Mouse (Mus musculus) cortical plate, adult 2 months (tissue): ENCODE results near the gene Antxr2. TPM values are rescaled to one million over a fixed set of nuclear protein-coding genes. Genes with fewer than 3 reads are reported as not detected.

Experiments
- H3K27ac ChIP-seq: fragments of 200-500 bp; 2 replicates; pipeline ENCODE4 v1.5.1; 2012; ENCODE audit warnings: low read length, control low read depth, inconsistent platforms; ENCODE audit not compliant: insufficient read depth
- H3K4me1 ChIP-seq: fragments of 200-500 bp; 2 replicates; pipeline ENCODE4 v1.6.1; 2011; ENCODE audit warnings: low read length; ENCODE audit not compliant: control insufficient read depth, insufficient read depth
- H3K4me3 ChIP-seq: fragments of 200-500 bp; 2 replicates; pipeline ENCODE4 v1.5.1; 2011; ENCODE audit warnings: mild to moderate bottlenecking, low read length, control low read depth; ENCODE audit not compliant: insufficient read depth
- CTCF ChIP-seq: fragments of 200-500 bp; IDR thresholded peaks from 2 replicates; pipeline ENCODE4 v1.5.1; 2011; ENCODE audit warnings: mild to moderate bottlenecking, control low read depth, low read length; ENCODE audit not compliant: insufficient read depth; ENCODE audit errors: extremely low read depth
- POLR2A ChIP-seq: fragments of 200-500 bp; IDR thresholded peaks from 2 replicates; pipeline ENCODE4 v1.6.1; 2011; ENCODE audit warnings: mild to moderate bottlenecking, low read length, control low read depth; ENCODE audit not compliant: insufficient read depth; ENCODE audit errors: extremely low read depth
- polyA plus RNA-seq: library from polyadenylated mRNA; depleted of rRNA; stranded (reverse); fragments of >200 nt; gene quantifications from 2 replicates; pipeline ENCODE4 v1.2.3, GENCODE M21; 2012; rRNA removed

Gene Antxr2
- polyA plus RNA-seq, result 0.63 and 1.0 TPM in 2 replicates

- no peak within 1 kb of the TSS for H3K27ac ChIP-seq
- H3K4me3 ChIP-seq, result peak within 1 kb of the TSS; percentile 90
- no peaks in the 10 kb centered on the region; the same call in 1 of the 2 replicates for H3K4me1 ChIP-seq
- TF ChIP-seq CTCF (no peak), POLR2A (no peak)
Observed at GRCm38 (mm10) chr5:98030902-98031641, at the start of gene Antxr2. Gene Antxr2, minus strand, starts transcription at chr5:98031043.

GRCm38 (mm10) chr5:98076612-98077011 is 45.8 kb upstream of the Antxr2 start:
- Histone ChIP-seq H3K27ac (no peak overlapping the region), H3K4me3 (no peak overlapping the region), H3K4me1 (no peaks in the 10 kb centered on the region)
- TF ChIP-seq CTCF (no peak), POLR2A (no peak)

DNA sequence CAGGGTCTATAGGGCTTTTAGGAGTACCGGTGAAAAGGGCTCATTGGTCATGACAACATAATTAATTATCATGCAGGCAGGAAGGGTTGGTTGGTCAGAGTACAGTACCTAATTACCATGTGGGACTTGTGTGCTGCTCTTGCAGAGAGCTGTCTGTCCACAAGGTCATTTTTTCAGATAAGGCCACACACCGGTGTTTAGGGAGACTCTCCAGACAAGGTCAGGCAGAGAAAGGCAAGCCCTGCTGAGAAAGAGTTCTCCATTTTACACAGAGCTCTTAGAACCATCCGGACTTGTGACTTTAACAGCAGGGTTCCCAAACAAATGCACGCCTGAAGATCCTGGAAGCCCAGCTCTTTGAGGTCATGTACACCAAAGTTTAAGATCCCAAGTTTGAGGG is 38.3 kb upstream of the Antxr2 start:
- H3K4me3 ChIP-seq, result no peak overlapping the region
- TF ChIP-seq POLR2A (no peak), CTCF (no peak)
- no peaks in the 10 kb centered on the region for H3K4me1 ChIP-seq
- H3K27ac ChIP-seq, result no peak overlapping the region

DNA sequence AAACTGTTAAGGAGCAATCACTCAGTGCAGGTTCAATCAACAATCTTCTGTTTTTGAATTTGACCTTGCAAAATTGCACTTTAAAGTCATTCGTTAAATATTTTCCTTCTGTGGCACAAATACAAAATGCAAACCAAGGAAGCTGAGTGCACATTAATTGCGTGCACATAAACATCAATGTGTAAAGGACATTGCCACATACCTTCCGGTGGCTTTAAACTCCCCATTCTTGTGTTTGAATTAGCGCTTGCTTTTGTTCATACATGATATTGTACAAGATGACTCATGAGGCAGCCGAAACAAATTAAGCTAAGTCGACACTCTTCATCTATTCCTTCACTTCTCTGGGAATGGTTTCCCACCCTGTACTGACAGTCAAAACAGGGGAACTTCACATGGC is 24.4 kb upstream of the Antxr2 start:
- Histone ChIP-seq H3K4me1 (no peaks in the 10 kb centered on the region), H3K27ac (no peak overlapping the region), H3K4me3 (no peak overlapping the region)
- TF ChIP-seq POLR2A (no peak), CTCF (no peak)

- H3K27ac ChIP-seq, result no peak overlapping the region
- no peaks in the 10 kb centered on the region for H3K4me1 ChIP-seq
- no peak overlapping the region for H3K4me3 ChIP-seq
- TF ChIP-seq CTCF, result no peak
- no peak for TF ChIP-seq POLR2A
Observed at GRCm38 (mm10) chr5:98054834-98055233, 24.0 kb upstream of the Antxr2 start.

DNA sequence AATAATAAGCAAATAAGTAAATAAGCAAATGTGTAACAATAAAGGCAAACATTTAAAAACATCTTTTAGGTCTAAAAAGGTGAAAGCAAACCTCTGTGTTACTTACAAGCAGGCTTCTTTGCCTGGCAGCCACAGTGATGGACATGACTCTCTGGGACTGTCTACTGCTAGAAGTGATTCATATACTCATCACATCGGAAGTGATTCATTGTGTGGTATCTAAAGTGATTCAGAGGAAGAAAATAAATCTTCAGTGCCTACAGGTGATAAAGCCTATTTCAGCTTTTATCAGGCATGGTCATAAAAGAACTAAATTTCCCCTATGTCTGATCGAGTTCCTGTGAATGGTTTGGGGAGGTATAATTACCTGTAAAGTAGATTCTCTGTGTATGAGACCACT is 4.1 kb upstream of the Antxr2 start:
- H3K4me3 ChIP-seq, result no peak overlapping the region
- TF ChIP-seq CTCF (no peak), POLR2A (no peak)
- H3K4me1 ChIP-seq, result no peaks in the 10 kb centered on the region
- H3K27ac ChIP-seq, result no peak overlapping the region

GRCm38 (mm10) chr5:98034207-98034606 is 3.4 kb upstream of the Antxr2 start:
- Histone ChIP-seq H3K4me3 (no peak overlapping the region), H3K27ac (no peak overlapping the region), H3K4me1 (no peaks in the 10 kb centered on the region)
- TF ChIP-seq CTCF (no peak), POLR2A (no peak)

GRCm38 (mm10) chr5:98032803-98033420 is 2.1 kb upstream of the Antxr2 start:
- TF ChIP-seq CTCF (no peak), POLR2A (no peak)

DNA sequence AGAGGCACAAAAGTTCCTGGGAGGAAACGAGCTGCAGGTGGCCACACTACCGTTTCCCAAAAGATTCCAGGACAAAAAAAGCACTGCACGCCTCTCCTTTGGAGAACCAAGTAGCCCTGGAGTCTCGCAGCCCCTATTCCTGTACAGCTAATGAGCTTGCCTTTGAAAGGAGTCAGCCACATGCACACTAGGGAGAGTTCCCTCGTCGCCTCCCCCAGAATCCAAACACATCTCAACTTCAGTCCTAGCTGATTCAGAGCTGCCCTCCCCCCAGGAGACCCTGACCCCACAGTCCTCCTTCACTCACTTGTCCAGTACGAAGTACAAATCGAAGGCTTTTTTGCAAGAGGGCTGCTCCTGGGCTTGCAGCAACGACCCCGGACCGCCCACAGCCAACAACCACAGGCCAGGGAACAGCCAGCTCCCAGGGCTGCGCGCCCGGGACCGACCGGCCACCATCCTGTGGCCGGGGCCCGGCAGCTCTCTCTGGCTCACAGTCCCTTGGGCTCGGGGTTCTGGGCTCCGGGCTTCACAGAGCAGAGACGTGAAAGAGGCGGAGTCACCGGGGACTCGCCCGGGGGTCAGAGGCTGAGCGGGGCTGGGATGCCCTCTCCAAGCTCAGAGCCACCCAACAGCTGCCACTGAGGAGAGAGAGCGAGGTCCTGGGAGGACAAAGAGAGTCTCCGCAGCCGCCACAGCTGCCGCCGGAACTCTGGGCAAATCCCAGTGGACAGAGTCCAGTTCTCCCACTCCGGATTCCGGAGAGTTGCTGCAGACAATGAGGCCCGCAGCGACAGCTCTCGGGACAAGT is 547 bp downstream of the Antxr2 start:
- Histone ChIP-seq H3K4me1 (no peaks in the 10 kb centered on the region; the same call in 1 of the 2 replicates), H3K4me3 (peak overlapping the region; percentile 90), H3K27ac (no peak overlapping the region)
- no peak for TF ChIP-seq CTCF
- TF ChIP-seq POLR2A, result no peak

More at GRCm38 (mm10) chr5:98032803-98033420, 2.1 kb upstream of the Antxr2 start:
- no peak overlapping the region for H3K27ac ChIP-seq
- H3K4me3 ChIP-seq, result no peak overlapping the region
- no peaks in the 10 kb centered on the region for H3K4me1 ChIP-seq
